Mouse (Mus musculus): ENCODE data around the gene Tln2. TPM values are rescaled to one million over a fixed set of nuclear protein-coding genes. Genes with fewer than 3 reads are reported as not detected.

Tln2 gene
- polyA plus RNA-seq, 1 experiment = 14.0 TPM

DNA sequence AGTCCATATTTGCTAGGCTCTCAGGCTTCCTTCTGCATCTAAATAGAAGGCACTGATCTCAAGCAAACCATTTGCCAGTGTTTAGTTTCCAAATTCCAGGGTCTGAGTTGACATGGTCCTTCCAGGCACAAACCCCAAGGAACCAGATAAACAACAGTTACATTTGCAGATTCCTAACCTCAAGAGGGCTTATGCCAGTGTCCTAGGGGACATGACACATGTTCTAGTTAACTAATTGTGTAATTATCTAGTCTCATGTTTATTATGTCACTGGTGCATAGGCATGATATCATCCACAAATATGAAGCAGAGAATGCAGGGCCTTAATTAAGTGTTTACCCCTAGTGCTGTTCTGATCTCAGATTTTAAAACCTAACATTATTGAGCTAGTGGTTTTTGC, 45.4 kb upstream of the Tln2 start:
- Histone ChIP-seq H3ac (ENCODE audit: control insufficient read depth, insufficient read length, low read depth) (no peak overlapping the region), H3K79me3 (ENCODE audit: low read depth) (peaks cover 5% of the 10 kb centered on the region), H3K36me3 (ENCODE audit: control insufficient read depth, insufficient read depth) (no peaks in the 10 kb centered on the region), H3K4me3 (ENCODE audit: insufficient read depth, poor library complexity, severe bottlenecking) (no peak overlapping the region), H3K27me3 (ENCODE audit: control insufficient read depth, insufficient read depth, insufficient read length) (no peaks in the 10 kb centered on the region), H3K79me2 (ENCODE audit: control insufficient read depth, insufficient read depth) (peaks cover 5% of the 10 kb centered on the region)
- TF ChIP-seq MAX (IDR thresholded peaks at IDR 0.05) = no peak
- no peak for TF ChIP-seq CTCF (IDR thresholded peaks at IDR 0.05; ENCODE audit: control insufficient read depth, insufficient read depth, insufficient read length)
- TF ChIP-seq MYOG (IDR thresholded peaks at IDR 0.05; ENCODE audit: control insufficient read depth, extremely low read depth, insufficient read length) = no peak
- TF ChIP-seq USF1 (IDR thresholded peaks at IDR 0.05; ENCODE audit: low read depth) = no peak
- TF ChIP-seq FOSL1 (IDR thresholded peaks at IDR 0.05; ENCODE audit: insufficient read depth, low read length, poor library complexity, severe bottlenecking) = no peak
- TF ChIP-seq CEBPB (IDR thresholded peaks at IDR 0.05; ENCODE audit: low read depth) = no peak
- TF ChIP-seq MYOD1 (IDR thresholded peaks at IDR 0.05; ENCODE audit: control insufficient read depth, insufficient read length, low read depth) = no peak

DNA sequence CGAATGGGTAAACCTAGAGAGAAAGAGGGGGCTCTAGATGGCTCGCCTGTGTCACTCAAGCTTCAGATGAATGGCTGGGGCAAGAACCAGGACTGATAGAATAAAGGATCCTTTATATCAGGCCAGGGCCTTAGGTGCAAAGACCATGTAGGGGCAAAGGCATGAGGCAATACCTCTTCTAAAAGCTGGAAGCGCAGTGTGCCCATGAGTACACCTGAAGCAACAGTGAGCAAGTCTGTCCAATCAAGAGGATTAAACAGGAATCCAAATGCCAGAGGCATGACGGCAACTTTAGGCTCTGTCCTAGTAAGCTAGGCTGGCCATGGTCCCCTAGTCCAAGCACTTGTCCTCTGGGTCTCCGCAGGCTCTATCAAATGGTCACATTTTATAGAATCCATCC, 42.8 kb upstream of the Tln2 start:
- Histone ChIP-seq H3K79me3 (ENCODE audit: low read depth) (peaks cover 2% of the 10 kb centered on the region), H3K4me3 (ENCODE audit: insufficient read depth, poor library complexity, severe bottlenecking) (no peak overlapping the region), H3ac (ENCODE audit: control insufficient read depth, insufficient read length, low read depth) (no peak overlapping the region), H3K36me3 (ENCODE audit: control insufficient read depth, insufficient read depth) (no peaks in the 10 kb centered on the region), H3K27me3 (ENCODE audit: control insufficient read depth, insufficient read depth, insufficient read length) (no peaks in the 10 kb centered on the region), H3K79me2 (ENCODE audit: control insufficient read depth, insufficient read depth) (no peaks in the 10 kb centered on the region)
- TF ChIP-seq CTCF (IDR thresholded peaks at IDR 0.05; ENCODE audit: control insufficient read depth, insufficient read depth, insufficient read length) (no peak), MAX (IDR thresholded peaks at IDR 0.05) (no peak), USF1 (IDR thresholded peaks at IDR 0.05; ENCODE audit: low read depth) (no peak), CEBPB (IDR thresholded peaks at IDR 0.05; ENCODE audit: low read depth) (no peak)

DNA sequence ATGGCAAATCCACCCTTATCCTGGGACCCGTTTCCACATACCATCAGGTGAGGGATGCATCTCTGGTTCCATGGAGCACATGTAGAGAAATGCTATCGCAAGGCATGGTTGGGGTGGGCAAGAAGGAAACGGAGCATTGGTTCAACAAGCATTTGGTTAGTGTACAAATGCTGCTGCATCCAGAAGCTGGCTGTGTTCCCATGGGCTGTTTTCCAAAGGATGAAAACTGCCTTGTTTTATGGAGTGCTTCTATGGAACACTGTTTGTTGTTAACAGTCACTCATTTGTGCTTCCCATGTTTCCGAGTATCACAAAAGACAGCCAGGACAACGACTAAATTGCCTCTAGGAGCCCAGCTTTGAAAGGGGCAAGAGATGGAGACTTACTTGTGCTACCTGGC, 35.7 kb upstream of the Tln2 start:
- Histone ChIP-seq H3K27me3 (ENCODE audit: control insufficient read depth, insufficient read depth, insufficient read length) (no peaks in the 10 kb centered on the region), H3K4me3 (ENCODE audit: insufficient read depth, poor library complexity, severe bottlenecking) (no peak overlapping the region), H3ac (ENCODE audit: control insufficient read depth, insufficient read length, low read depth) (no peak overlapping the region), H3K36me3 (ENCODE audit: control insufficient read depth, insufficient read depth) (no peaks in the 10 kb centered on the region), H3K79me2 (ENCODE audit: control insufficient read depth, insufficient read depth) (no peaks in the 10 kb centered on the region), H3K79me3 (ENCODE audit: low read depth) (no peaks in the 10 kb centered on the region)
- TF ChIP-seq FOSL1 (IDR thresholded peaks at IDR 0.05; ENCODE audit: insufficient read depth, low read length, poor library complexity, severe bottlenecking) (no peak), MYOG (IDR thresholded peaks at IDR 0.05; ENCODE audit: control insufficient read depth, extremely low read depth, insufficient read length) (no peak), MAX (IDR thresholded peaks at IDR 0.05) (no peak), CTCF (IDR thresholded peaks at IDR 0.05; ENCODE audit: control insufficient read depth, insufficient read depth, insufficient read length) (no peak), USF1 (IDR thresholded peaks at IDR 0.05; ENCODE audit: low read depth) (no peak), CEBPB (IDR thresholded peaks at IDR 0.05; ENCODE audit: low read depth) (no peak), MYOD1 (IDR thresholded peaks at IDR 0.05; ENCODE audit: control insufficient read depth, insufficient read length, low read depth) (no peak)

DNA sequence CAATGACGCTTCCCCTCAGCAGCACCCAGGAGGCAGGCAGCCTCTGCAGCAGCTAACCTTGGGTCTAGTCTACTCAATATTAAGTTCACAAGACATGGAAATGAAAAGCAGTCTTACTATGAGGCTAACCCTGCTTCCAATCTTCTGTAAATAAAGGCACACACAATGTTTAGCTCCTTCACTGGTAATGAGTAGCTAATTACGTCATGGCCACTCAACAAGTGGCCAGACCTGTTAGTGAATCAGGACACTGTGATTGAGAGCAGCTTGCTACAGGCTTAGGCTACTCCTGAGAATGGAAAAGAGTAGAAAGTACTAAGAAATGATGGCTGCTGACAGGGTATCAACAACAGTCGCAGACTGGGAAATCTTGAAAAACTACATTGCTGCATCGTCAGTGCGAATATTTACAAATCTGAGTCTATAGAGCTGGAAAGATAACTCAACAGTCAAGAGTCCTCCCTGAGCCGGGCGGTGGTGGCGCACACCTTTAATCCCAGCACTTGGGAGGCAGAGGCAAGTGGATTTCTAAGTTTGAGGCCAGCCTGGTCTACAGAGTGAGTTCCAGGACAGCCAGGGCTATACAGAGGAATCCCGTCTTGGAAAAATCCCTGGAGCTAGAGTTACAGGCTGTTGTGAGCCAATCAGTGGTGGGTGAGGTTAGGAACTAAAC, 34.1 kb upstream of the Tln2 start:
- Histone ChIP-seq H3K4me3 (ENCODE audit: insufficient read depth, poor library complexity, severe bottlenecking) (no peak overlapping the region), H3K27me3 (ENCODE audit: control insufficient read depth, insufficient read depth, insufficient read length) (no peaks in the 10 kb centered on the region)
- no peak for TF ChIP-seq MAX (IDR thresholded peaks at IDR 0.05)
- TF ChIP-seq USF1 (IDR thresholded peaks at IDR 0.05; ENCODE audit: low read depth) = no peak

DNA sequence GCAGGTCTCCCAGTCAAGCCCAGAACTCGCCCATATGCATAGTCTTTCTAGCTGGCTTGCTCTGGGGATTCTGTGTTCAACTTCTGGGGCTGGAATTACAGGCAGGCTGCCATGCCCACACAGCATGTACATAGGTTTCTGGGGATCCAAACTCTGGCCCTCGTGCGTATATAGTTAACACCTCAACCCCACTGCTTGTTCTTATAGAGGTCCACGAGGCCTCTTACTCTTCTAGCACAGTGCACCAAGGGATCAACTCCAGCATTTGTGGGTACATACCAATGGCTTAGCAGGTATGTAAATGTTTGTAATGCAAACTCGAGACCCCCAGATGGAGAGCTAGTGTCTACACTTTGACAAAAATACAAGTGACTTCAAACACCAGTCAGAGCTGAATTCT, 33.2 kb upstream of the Tln2 start:
- Histone ChIP-seq H3K79me3 (ENCODE audit: low read depth) (no peaks in the 10 kb centered on the region), H3K4me3 (ENCODE audit: insufficient read depth, poor library complexity, severe bottlenecking) (no peak overlapping the region), H3K79me2 (ENCODE audit: control insufficient read depth, insufficient read depth) (no peaks in the 10 kb centered on the region), H3ac (ENCODE audit: control insufficient read depth, insufficient read length, low read depth) (no peak overlapping the region), H3K27me3 (ENCODE audit: control insufficient read depth, insufficient read depth, insufficient read length) (no peaks in the 10 kb centered on the region), H3K36me3 (ENCODE audit: control insufficient read depth, insufficient read depth) (no peaks in the 10 kb centered on the region)
- TF ChIP-seq MYOG (IDR thresholded peaks at IDR 0.05; ENCODE audit: control insufficient read depth, extremely low read depth, insufficient read length) = no peak
- no peak for TF ChIP-seq CEBPB (IDR thresholded peaks at IDR 0.05; ENCODE audit: low read depth)
- TF ChIP-seq MAX (IDR thresholded peaks at IDR 0.05) = no peak
- TF ChIP-seq FOSL1 (IDR thresholded peaks at IDR 0.05; ENCODE audit: insufficient read depth, low read length, poor library complexity, severe bottlenecking) = no peak
- TF ChIP-seq MYOD1 (IDR thresholded peaks at IDR 0.05; ENCODE audit: control insufficient read depth, insufficient read length, low read depth) = no peak
- TF ChIP-seq CTCF (IDR thresholded peaks at IDR 0.05; ENCODE audit: control insufficient read depth, insufficient read depth, insufficient read length) = no peak
- no peak for TF ChIP-seq USF1 (IDR thresholded peaks at IDR 0.05; ENCODE audit: low read depth)

More for the DNA sequence above, 34.1 kb upstream of the Tln2 start:
- Histone ChIP-seq H3K79me2 (ENCODE audit: control insufficient read depth, insufficient read depth) (no peaks in the 10 kb centered on the region), H3K79me3 (ENCODE audit: low read depth) (no peaks in the 10 kb centered on the region), H3K36me3 (ENCODE audit: control insufficient read depth, insufficient read depth) (no peaks in the 10 kb centered on the region), H3ac (ENCODE audit: control insufficient read depth, insufficient read length, low read depth) (no peak overlapping the region)

DNA sequence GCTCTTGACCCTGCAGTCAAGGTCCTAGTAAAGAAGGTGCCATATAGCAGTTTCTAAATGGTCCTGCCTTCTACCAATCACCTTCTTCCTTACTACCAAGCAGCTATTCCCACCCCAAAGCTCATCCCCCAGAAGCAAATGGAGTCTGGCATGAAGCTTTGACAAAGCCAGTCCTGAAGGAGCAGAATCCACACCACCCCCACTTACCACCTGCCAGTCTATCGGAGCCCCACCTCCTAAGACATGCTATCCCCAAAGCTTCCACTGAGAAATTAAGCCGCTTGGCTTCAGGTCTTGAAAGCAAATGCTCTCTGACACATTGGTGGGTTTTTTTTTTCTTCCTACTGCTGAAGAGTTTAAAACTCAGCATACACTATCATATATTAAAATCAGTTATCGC, 27.6 kb upstream of the Tln2 start:
- Histone ChIP-seq H3K4me3 (ENCODE audit: insufficient read depth, poor library complexity, severe bottlenecking) (no peak overlapping the region), H3K79me3 (ENCODE audit: low read depth) (no peaks in the 10 kb centered on the region), H3K79me2 (ENCODE audit: control insufficient read depth, insufficient read depth) (no peaks in the 10 kb centered on the region), H3K27me3 (ENCODE audit: control insufficient read depth, insufficient read depth, insufficient read length) (no peaks in the 10 kb centered on the region), H3K36me3 (ENCODE audit: control insufficient read depth, insufficient read depth) (no peaks in the 10 kb centered on the region), H3ac (ENCODE audit: control insufficient read depth, insufficient read length, low read depth) (no peak overlapping the region)
- TF ChIP-seq FOSL1 (IDR thresholded peaks at IDR 0.05; ENCODE audit: insufficient read depth, low read length, poor library complexity, severe bottlenecking) (no peak), MYOG (IDR thresholded peaks at IDR 0.05; ENCODE audit: control insufficient read depth, extremely low read depth, insufficient read length) (no peak), MAX (IDR thresholded peaks at IDR 0.05) (no peak), CEBPB (IDR thresholded peaks at IDR 0.05; ENCODE audit: low read depth) (no peak), CTCF (IDR thresholded peaks at IDR 0.05; ENCODE audit: control insufficient read depth, insufficient read depth, insufficient read length) (no peak), USF1 (IDR thresholded peaks at IDR 0.05; ENCODE audit: low read depth) (no peak), MYOD1 (IDR thresholded peaks at IDR 0.05; ENCODE audit: control insufficient read depth, insufficient read length, low read depth) (no peak)

Data from C2C12 (cell line).